Mouse (Mus musculus) urinary bladder, postnatal 14 days (tissue): ENCODE measurements around the gene Gabarapl1.

Source experiments
- DNase-seq: peaks from one replicate; pipeline ENCODE4 v3.0.0; 2021; ENCODE audit warnings: low spot score

Gene Gabarapl1

DNA sequence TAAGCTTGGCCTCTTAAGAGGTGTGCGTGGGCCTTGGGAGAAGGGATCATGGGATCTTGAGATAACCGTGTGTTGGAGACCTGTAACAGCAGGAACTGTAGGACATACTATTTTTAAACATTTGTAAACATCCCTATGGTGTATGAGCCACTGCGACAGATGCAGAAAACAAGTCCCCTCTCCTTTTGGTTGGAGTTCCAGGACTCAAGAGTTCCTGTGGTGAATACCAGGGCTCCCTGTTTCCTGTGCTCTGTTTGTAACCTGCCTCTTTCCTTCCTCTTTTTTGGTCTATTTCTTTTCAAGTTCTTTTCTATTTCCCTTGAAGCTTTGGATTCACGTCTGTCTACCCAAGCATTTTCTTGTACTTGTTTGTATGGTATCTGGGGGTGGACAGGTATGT, 2.8 kb downstream of the Gabarapl1 start:
- no peak for DNase-seq

DNA sequence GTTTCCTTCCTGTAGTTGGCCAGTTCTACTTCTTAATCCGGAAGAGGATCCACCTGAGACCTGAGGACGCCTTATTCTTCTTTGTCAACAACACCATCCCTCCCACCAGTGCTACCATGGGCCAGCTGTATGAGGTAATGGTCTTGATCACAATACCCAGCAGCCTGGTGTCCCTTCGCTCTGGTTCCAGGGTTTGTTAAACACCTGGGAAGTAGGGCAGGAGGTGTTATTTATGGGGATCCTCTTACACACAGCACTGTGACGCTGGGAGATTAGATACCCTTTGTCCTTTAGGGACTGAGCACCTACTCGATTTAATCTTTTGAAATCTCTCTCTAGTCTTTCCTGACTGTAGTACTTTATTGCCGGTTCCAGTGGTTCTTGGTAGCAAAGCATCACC, 5.6 kb downstream of the Gabarapl1 start:
- DNase-seq = no peak

DNA sequence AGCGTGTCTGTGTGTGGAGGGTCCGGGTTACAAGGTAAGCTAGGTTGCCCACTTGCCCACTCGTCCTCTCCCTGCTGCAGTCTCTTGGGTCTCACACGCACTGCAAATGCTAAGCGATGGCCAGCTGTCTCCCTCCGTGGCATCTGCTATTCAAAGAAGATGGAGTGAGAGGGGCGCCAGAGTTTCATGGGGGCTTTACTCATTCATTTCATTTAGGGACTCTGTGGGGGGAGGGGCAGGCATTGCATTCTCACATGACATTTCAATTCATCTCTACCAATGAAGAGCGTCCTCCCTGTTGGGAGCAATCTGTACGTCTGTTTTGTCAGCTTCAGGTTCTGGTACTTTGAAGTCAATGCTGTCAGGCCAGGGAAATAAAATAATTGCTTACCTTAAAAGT, 9.0 kb downstream of the Gabarapl1 start:
- DNase-seq = no peak

DNA sequence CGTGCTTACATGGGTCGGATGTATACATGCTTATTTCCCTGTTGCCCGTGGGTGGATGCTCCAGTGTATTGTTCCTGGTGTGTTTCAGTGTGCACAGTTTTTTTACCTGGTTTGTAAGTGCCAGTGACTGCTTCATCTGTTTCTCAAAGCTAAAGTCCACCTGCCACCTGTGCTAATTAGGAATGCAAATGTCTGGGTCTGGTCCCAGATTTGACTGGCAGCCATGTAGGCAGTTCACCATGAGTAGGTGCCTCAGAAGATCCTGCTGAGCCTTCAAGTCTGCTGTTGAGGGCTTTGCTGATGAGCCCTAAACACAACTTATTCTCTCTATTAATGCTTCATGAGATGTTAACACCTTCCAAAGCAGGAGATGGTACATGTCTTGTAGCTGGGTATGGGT, 9.6 kb downstream of the Gabarapl1 start:
- no peak for DNase-seq

DNA sequence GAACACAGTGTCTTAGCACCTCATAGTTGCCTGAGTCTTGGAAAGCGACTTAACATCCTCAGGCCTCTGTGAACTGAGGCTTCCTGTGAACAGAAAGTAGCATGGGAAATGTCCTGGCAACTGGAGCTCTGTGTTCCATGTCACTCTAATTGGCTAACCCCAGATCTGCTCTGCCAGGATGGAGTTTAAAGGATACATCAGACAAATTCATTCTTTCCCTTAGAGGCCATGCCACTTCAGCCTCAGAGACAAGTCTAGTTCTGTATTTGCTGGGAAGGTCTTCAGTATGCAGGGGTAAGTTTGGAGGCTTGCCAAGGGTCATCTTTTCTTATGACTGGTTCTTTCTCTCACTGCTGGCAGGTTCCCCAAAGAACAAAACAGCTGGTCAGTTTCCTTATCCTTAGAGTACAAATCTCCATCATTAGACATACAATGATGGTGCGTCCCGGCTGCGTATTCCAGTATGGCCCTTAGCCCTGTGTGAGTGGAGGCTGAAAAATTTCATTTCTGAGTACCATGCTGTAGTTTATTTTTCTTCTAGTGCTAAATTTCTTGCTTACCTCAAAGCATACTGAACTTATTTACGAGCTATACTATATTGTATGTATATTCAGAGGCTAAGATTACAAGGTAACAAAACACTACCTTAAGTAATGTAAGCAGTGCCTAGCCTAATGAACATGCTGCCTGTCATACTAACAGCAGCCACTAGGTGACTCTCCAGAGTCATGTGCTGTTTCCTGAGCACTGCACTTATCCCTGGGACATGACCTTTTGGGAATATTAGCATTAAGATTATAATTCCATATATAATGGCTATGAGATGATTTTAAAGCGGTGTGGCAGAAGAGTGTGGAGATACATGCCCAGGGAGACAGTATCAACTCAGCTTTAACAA, 11.0 kb downstream of the Gabarapl1 start:
- peak; percentile 69 for DNase-seq

DNA sequence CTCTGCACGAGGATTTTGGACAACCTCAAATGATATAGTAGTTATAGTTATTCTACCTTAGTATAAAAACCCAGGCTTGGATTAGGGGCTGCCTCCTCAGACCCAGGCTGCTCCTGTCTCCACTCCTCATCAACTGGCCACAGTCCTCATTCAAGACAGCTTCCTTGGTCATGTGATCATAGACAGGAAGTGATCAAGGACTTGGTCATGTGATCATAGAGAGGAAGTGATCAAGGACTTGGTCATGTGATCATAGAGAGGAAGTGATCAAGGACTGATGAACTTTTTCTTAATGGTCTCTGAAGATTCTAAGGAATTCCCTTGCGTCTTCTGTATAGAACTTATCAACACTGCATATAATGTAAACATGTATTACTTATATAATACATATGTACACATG, 14.3 kb downstream of the Gabarapl1 start:
- no peak for DNase-seq

DNA sequence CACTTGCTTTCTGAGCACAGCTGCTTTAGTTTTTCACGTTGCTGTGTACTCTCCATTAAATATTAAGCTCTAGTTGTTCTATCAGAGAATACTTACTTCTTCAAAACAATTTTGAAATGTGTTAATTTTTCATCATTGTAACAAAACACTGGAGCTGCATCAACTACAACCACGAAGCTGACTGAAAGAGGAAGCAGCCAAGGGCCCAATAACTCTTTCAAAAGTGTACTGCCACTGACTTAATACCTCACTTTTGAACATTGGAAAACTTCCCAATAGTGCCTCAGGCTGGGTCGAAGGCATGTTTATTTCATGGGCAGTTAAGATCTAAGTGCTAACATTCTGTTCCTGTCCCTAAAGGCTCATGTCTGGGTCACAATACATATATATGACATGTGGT, 15.0 kb downstream of the Gabarapl1 start:
- DNase-seq = no peak

DNA sequence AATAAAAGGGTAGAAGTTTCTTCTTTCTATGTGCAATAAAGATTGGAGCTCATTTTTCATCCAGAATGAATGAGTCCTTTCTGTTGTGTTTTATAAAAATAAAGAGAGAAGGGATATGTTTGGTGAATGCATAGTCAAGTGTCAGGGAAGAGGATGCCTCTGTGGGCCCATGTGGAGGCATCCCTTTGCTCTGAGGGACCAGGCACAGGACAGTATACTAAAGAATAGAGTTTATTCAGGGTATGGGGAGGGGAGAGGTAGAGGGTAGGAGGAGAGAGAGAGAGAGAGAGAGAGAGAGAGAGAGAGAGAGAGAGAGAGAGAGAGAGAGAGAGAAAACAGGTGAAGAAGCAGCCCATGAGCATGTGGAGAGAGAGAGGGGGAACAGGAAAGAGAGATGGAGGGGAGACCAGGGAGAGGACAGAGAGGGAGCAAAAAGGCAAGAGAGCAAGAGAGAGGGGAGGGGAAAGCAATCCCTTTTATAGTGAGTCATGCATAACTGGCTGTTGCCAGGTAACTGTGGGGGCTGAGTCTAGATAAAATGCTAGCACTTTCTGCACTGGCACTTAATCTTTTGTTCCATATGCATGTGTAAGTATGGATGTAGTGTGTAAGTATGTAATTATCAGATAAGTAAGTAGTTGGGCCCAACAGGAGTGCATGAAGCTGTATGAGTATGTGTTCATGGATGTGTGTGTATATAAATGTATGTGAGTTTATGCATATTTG, 24.5 kb downstream of the Gabarapl1 start:
- DNase-seq = no peak

GRCm38 (mm10) chr6:129558946-129559640, 26.1 kb downstream of the Gabarapl1 start:
- peak; percentile 69 for DNase-seq

DNA sequence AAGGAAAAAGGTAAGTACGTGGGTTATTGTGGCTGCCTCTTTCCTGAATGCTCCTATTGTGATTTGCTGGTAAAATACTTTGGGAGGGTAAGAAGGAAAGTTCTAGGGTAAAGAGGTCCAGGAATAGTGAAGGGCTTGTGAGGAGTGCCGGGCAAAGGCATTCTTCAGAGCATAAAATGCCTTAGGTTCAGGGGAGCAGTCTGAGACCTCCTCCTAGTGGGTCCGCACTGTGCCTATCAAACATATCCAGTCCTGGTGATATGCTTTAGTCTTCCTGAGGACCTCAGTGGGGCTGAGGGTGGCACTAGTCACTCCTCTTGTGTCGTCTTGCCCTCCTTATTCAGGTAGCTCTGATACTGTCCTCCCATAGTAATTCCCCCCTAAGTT, 26.7 kb downstream of the Gabarapl1 start:
- no peak for DNase-seq

GRCm38 (mm10) chr6:129565257-129565656, 32.3 kb downstream of the Gabarapl1 start:
- DNase-seq = no peak

DNA sequence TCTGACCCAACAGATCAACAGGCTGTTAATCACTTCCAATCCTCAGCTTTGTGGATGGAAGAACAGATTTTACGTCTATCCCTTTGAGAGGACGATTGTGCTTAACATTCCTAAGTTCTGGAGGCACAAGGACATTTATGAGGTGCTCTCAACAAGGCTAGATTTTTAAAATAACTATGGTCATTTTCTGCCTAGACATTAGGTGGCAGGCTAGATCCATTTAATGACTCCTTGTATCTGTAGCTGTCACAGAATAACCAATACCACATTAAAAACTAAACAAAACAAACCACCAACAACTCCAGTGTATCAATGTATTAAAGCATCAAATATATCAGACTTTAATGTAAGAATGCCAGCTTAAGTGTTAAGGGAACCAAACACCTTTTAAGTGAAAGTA, 42.4 kb downstream of the Gabarapl1 start:
- no peak for DNase-seq

- DNase-seq = no peak
Measured at GRCm38 (mm10) chr6:129577605-129578004, 44.6 kb downstream of the Gabarapl1 start, which contains the start of gene Klre1. Gene Klre1, plus strand, starts transcription at chr6:129577905.

DNA sequence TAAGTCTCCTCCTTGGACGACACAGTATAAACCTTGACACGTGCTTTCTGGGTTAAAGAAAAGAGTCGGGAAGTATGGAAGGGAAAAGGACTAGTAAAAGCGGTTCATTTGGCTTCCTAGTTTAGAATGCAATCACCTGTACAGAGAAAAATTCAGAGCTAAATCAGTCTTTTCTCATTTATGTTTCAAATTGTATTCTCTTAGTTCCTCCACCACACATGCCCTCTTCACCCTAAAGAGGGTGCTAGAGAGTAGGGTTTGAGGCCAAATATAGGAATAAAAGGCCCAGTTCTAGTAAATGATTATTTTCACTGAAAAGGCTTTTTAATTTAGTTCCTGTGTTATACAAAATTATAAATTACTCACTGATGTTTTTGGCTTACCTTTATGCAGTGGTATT, 48.3 kb downstream of the Gabarapl1 start:
- DNase-seq = no peak

- no peak for DNase-seq
Measured at GRCm38 (mm10) chr6:129581896-129582295, 48.9 kb downstream of the Gabarapl1 start.

GRCm38 (mm10) chr6:129583014-129583413, 50.1 kb downstream of the Gabarapl1 start:
- DNase-seq = no peak

- DNase-seq = no peak
Measured at GRCm38 (mm10) chr6:129591508-129591907, 58.5 kb downstream of the Gabarapl1 start, which contains the start of gene Klrd1. Gene Klrd1, plus strand, starts transcription at chr6:129591782.
